Mouse (Mus musculus) gastrocnemius, adult 2 months (tissue): ENCODE data around the gene Rsbn1l. TPM values are rescaled to one million over a fixed set of nuclear protein-coding genes. Genes with fewer than 3 reads are reported as not detected.
A peak's percentile ranks its signal among the peaks of the same experiment; 100 is the strongest.

Experiments
- DNase-seq: peaks from one replicate; pipeline ENCODE4 v3.0.0; 2022
- H3K27ac ChIP-seq: fragments of 200-600 bp; 2 replicates; pipeline ENCODE4 v1.8.1; 2022; ENCODE audit warnings: mild to moderate bottlenecking
- H3K4me3 ChIP-seq: fragments of 200-600 bp; 2 replicates; pipeline ENCODE4 v1.8.1; 2022; ENCODE audit warnings: mild to moderate bottlenecking, moderate library complexity
- CTCF ChIP-seq: fragments of 200-600 bp; IDR thresholded peaks from 2 replicates; pipeline ENCODE4 v1.8.1; 2022; ENCODE audit warnings: antibody characterized with exemption, mild to moderate bottlenecking, moderate library complexity
- intact Hi-C: fragments of 180-260 bp; cut with DNase I; formaldehyde crosslinking; loops from one replicate; pipeline ENCODE4 v1.15.1; 2025
- total RNA-seq, 2 experiments: library from RNA; stranded (reverse); gene quantifications; 2 replicates each; pipeline ENCODE4 v1.2.3; 2021

Gene Rsbn1l
- total RNA-seq, 2 experiments from 2014 or later = 9.2 to 9.9 TPM

- no peak for TF ChIP-seq CTCF
- Histone ChIP-seq H3K4me3 (peak overlapping the region; percentile 34), H3K27ac (peak overlapping the region; percentile 56)
- intact Hi-C loops = loop anchor here (2.0 to 10.0 kb wide), 3 partner anchors 55 to 243 kb away; no protein-coding TSS in a partner anchor
- DNase-seq = peak; percentile 41
These were observed 11.7 kb upstream of the Rsbn1l start for GRCm38 (mm10) chr5:20967942-20968341.

DNA sequence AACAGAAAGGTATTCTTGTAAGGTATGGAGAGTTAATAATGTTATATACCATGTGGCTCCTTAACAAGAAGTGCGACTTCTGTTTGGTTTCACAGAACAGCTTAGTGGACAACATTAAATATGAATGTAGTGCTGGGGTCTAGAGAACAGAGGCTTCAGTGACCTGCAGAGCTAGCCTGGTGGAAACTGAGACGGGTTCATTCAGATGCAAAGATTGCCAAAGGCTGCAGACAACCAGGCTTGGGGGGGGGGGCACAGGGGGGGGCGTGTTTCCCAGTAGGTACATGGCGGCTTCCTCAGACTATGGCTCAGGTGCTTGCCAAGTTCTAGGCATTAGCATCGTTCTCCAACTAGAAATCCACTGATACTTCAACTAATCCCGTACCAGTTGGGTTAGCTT is 8.2 kb upstream of the Rsbn1l start:
- Histone ChIP-seq H3K27ac (no peak overlapping the region), H3K4me3 (no peak overlapping the region)
- no peak for TF ChIP-seq CTCF
- no peak for DNase-seq
- intact Hi-C loops = loop anchor here (10.0 kb wide), 2 partner anchors 170 to 240 kb away; no protein-coding TSS in a partner anchor

DNA sequence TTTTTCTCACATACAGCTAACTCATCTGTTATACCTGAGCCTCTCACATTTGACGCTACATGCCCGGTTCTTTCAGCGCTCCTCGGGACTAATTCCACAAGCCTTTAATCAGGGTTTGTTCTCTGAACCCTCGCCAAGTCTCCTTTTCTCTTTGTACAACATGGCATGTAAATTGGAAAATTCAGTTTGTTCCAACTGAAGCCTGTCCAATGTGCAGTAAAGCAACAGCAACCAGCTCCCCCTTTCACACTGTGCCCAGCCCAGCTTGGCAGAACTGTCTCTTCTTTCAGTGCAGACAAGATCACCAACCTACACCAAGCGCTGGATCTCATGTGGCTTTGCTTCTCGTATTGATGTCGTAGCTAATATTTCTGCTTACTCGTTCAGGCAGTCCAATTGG is 7.1 kb upstream of the Rsbn1l start:
- no peak for DNase-seq
- Histone ChIP-seq H3K27ac (no peak overlapping the region), H3K4me3 (no peak overlapping the region)
- no peak for TF ChIP-seq CTCF
- intact Hi-C loops = loop anchor here (10.0 kb wide), 2 partner anchors 168 to 238 kb away; no protein-coding TSS in a partner anchor

- Histone ChIP-seq H3K4me3 (no peak overlapping the region), H3K27ac (peak overlapping the region; percentile 5; the same call in 1 of the 2 replicates)
- intact Hi-C loops = loop anchor here (10.0 kb wide), 2 partner anchors 166 to 236 kb away; no protein-coding TSS in a partner anchor
- DNase-seq = no peak
- no peak for TF ChIP-seq CTCF
These were observed 4.7 kb upstream of the Rsbn1l start for GRCm38 (mm10) chr5:20960927-20961326.

DNA sequence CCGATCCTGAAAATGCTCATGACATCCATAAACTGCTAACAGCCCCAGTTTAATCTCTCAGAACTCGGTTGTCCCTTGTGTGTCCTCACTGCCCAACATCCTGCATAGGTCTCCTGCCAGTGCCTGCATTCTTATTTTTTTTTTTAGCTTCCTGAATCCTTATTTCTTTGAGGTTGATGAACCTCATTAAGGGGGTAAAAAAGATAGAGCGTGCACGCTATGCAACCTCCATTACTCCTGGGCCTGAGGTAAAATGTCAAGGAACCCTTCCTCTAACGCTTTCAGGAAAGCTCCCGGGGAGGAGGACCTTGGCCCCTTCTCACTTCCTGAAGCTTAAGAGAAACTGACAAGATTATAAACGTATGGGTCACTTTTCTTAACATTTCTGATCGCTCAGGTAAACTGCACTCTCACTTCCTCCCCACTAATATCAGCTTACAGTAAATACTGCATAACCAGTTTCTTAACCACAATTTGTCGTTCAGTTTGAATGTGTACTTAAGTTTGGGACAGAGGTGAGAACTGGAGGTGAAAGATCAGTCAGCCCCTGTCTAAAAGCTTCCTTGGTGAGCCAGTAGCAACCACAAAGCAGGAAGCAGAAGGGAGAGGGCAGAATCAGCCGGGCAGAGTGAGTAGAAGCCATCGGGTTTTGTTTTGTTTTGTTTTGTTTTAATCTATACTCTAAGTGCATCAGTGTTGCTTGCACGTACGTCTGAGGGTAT is 923 bp downstream of the Rsbn1l start:
- no peak overlapping the region for H3K27ac ChIP-seq
- no peak for DNase-seq
- TF ChIP-seq CTCF = no peak
- intact Hi-C loops = no loop called here
- H3K4me3 ChIP-seq = no peak overlapping the region

GRCm38 (mm10) chr5:20952337-20952925 is 3.8 kb downstream of the Rsbn1l start:
- intact Hi-C loops = loop anchor here (5.0 kb wide), 1 partner anchor 40 kb away; no protein-coding TSS in a partner anchor
- Histone ChIP-seq H3K27ac (peak overlapping the region; percentile 99), H3K4me3 (peak overlapping the region; percentile 100)
- no peak for DNase-seq
- no peak for TF ChIP-seq CTCF

- intact Hi-C loops = loop anchor here (2.0 to 5.0 kb wide), 2 partner anchors 39 to 103 kb away; partner anchors contain the start of gene Ptpn12
- Histone ChIP-seq H3K27ac (peak overlapping the region; percentile 99), H3K4me3 (peak overlapping the region; percentile 100)
- DNase-seq = peak; percentile 98
- TF ChIP-seq CTCF = no peak
These were observed 4.4 kb downstream of the Rsbn1l start for GRCm38 (mm10) chr5:20951666-20952281.

GRCm38 (mm10) chr5:20950855-20951650 is 5.1 kb downstream of the Rsbn1l start:
- DNase-seq = peak; percentile 76
- Histone ChIP-seq H3K27ac (peak overlapping the region; percentile 99), H3K4me3 (peak overlapping the region; percentile 100)
- no peak for TF ChIP-seq CTCF
- intact Hi-C loops = loop anchor here (2.0 to 5.0 kb wide), 2 partner anchors 39 to 104 kb away; partner anchors contain the start of gene Ptpn12

GRCm38 (mm10) chr5:20950516-20950854 is 5.7 kb downstream of the Rsbn1l start:
- no peak for TF ChIP-seq CTCF
- Histone ChIP-seq H3K4me3 (peak overlapping the region; percentile 100), H3K27ac (peak overlapping the region; percentile 99)
- intact Hi-C loops = loop anchor here (2.0 to 5.0 kb wide), 2 partner anchors 38 to 104 kb away; partner anchors contain the start of gene Ptpn12
- no peak for DNase-seq

GRCm38 (mm10) chr5:20950093-20950492 is 6.1 kb downstream of the Rsbn1l start:
- intact Hi-C loops = loop anchor here (2.0 to 5.0 kb wide), 2 partner anchors 38 to 105 kb away; partner anchors contain the start of gene Ptpn12
- DNase-seq = no peak
- Histone ChIP-seq H3K4me3 (peak overlapping the region; percentile 100), H3K27ac (peak overlapping the region; percentile 99)
- no peak for TF ChIP-seq CTCF

DNA sequence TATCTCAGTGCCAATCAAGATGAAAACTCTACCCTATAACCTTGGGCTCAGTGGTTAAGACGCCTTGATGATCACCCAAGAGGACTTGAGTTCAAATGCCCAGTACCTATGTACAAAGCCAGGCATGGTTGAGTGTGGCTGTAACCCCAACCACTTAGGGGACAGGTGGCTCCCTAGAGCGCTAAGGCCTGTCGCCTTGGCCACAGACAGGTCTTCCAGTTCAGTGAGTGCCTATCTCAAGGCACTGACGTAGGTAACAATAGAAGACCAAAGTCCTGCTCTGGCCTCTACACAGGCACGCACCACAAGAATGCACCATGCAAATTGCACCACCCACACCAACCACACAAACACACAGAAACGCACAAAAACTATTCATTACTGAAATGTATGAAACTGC is 9.3 kb downstream of the Rsbn1l start:
- Histone ChIP-seq H3K27ac (peak overlapping the region; percentile 16; the same call in 1 of the 2 replicates), H3K4me3 (no peak overlapping the region)
- no peak for TF ChIP-seq CTCF
- intact Hi-C loops = no loop called here
- no peak for DNase-seq
